Mouse (Mus musculus) olfactory bulb, adult 2 months (tissue): ENCODE measurements around the gene Nf2. TPM values are rescaled to one million over a fixed set of nuclear protein-coding genes. Genes with fewer than 3 reads are reported as not detected.

Experiments used
- H3K27ac ChIP-seq: fragments of 200-500 bp; 2 replicates; pipeline ENCODE4 v1.5.1; 2012; ENCODE audit warnings: low read depth, low read length; ENCODE audit not compliant: insufficient read depth
- H3K4me1 ChIP-seq: fragments of 200-500 bp; 2 replicates; pipeline ENCODE4 v1.6.1; 2012; ENCODE audit warnings: low read length; ENCODE audit not compliant: control insufficient read depth, insufficient read depth
- H3K4me3 ChIP-seq: fragments of 200-500 bp; 2 replicates; pipeline ENCODE4 v1.5.1; 2012; ENCODE audit warnings: mild to moderate bottlenecking, low read depth, low read length, moderate library complexity; ENCODE audit not compliant: insufficient read depth
- CTCF ChIP-seq: fragments of 200-500 bp; IDR thresholded peaks from 2 replicates; pipeline ENCODE4 v1.5.1; 2012; ENCODE audit warnings: low read depth, mild to moderate bottlenecking, low read length, moderate library complexity; ENCODE audit not compliant: insufficient read depth
- POLR2A ChIP-seq: fragments of 200-500 bp; IDR thresholded peaks from 2 replicates; pipeline ENCODE4 v1.6.1; 2012; ENCODE audit warnings: mild to moderate bottlenecking, low read depth, low read length, moderate library complexity; ENCODE audit not compliant: insufficient read depth
- WGBS: fragments of 180-500 bp; shearing (Covaris S2); methylation state at CpG from one replicate; pipeline ENCODE4 v1.1.7; 2018; 5-methylcytosine and 5-hydroxymethylcytosine counted together
- polyA plus RNA-seq: library from polyadenylated mRNA; stranded (reverse); fragments of >200 nt; gene quantifications from 2 replicates; pipeline ENCODE4 v1.2.4, GENCODE M21; 2012; ENCODE audit warnings: low replicate concordance; ENCODE audit not compliant: missing spikeins, insufficient read depth, insufficient read length

The Nf2 gene
- polyA plus RNA-seq, 1 experiment = not detected

GRCm38 (mm10) chr11:4729603-4730002 is 119.7 kb downstream of the Nf2 start:
- H3K4me1 ChIP-seq = no peaks in the 10 kb centered on the region
- no peak overlapping the region for H3K27ac ChIP-seq
- TF ChIP-seq POLR2A (no peak), CTCF (no peak)
- WGBS = 52% methylated on average over 12 of the region's 12 CpGs
- no peak overlapping the region for H3K4me3 ChIP-seq

DNA sequence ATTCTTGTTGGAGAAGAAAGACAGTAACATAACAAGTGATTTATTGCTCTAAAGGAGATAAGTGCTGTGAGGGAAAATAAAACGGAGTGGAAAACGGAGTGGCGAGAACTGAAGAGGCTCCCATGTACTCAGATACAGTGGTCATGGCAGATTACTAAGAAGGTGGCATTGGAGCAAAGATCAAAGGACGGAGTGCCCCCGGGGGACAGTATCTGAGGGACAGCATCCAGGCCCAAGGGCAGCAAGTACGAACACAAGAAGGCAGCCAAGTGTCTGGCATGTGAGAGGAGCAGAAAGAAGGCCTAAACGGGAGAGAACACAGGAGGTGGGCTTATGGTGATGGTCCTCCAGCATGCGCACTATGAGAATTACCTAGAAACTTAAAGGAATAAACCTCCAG is 127.6 kb downstream of the Nf2 start:
- peaks cover 12% of the 10 kb centered on the region for H3K4me1 ChIP-seq
- 91% methylated on average over 8 of the region's 8 CpGs for WGBS
- no peak overlapping the region for H3K27ac ChIP-seq
- H3K4me3 ChIP-seq = no peak overlapping the region
- TF ChIP-seq CTCF (no peak), POLR2A (no peak)

GRCm38 (mm10) chr11:4720900-4721580 is 128.3 kb downstream of the Nf2 start:
- TF ChIP-seq POLR2A (no peak), CTCF (no peak)
- Histone ChIP-seq H3K4me3 (no peak overlapping the region), H3K27ac (no peak overlapping the region), H3K4me1 (peaks cover 12% of the 10 kb centered on the region)
- WGBS = 74% methylated on average over 7 of the region's 7 CpGs

- TF ChIP-seq POLR2A = no peak
- Histone ChIP-seq H3K4me1 (peaks cover 12% of the 10 kb centered on the region), H3K4me3 (no peak overlapping the region), H3K27ac (no peak overlapping the region)
- WGBS = 76% methylated on average over 11 of the region's 11 CpGs
Observed at GRCm38 (mm10) chr11:4720393-4720792, 128.9 kb downstream of the Nf2 start.

GRCm38 (mm10) chr11:4719961-4720360 is 129.4 kb downstream of the Nf2 start:
- Histone ChIP-seq H3K4me1 (peaks cover 12% of the 10 kb centered on the region), H3K27ac (no peak overlapping the region), H3K4me3 (no peak overlapping the region)
- WGBS = 98% methylated on average over 9 of the region's 9 CpGs
- TF ChIP-seq POLR2A (no peak), CTCF (no peak)

DNA sequence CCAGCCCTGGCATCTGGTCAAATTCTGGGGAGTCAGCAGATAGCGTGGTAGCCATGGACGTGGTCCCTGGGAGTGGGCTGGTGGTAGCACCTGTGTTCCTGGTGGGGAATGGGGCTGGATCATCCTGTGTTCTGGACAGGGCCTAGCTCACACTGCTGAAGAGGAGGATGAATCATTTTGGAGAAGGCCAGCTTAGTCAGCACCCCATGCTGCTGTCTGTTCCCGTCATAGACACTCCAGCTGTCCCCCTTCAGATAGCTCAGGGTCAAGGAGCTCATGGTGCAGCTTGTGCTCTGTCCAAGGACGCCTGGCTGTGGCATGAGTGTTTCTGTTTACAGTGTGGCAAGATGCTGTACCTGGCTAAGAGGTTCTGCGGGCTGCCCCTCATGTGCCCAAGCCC is 130.8 kb downstream of the Nf2 start:
- TF ChIP-seq CTCF (no peak), POLR2A (no peak)
- WGBS = 85% methylated on average over 5 of the region's 5 CpGs
- no peak overlapping the region for H3K4me3 ChIP-seq
- H3K27ac ChIP-seq = no peak overlapping the region
- peaks cover 12% of the 10 kb centered on the region for H3K4me1 ChIP-seq

DNA sequence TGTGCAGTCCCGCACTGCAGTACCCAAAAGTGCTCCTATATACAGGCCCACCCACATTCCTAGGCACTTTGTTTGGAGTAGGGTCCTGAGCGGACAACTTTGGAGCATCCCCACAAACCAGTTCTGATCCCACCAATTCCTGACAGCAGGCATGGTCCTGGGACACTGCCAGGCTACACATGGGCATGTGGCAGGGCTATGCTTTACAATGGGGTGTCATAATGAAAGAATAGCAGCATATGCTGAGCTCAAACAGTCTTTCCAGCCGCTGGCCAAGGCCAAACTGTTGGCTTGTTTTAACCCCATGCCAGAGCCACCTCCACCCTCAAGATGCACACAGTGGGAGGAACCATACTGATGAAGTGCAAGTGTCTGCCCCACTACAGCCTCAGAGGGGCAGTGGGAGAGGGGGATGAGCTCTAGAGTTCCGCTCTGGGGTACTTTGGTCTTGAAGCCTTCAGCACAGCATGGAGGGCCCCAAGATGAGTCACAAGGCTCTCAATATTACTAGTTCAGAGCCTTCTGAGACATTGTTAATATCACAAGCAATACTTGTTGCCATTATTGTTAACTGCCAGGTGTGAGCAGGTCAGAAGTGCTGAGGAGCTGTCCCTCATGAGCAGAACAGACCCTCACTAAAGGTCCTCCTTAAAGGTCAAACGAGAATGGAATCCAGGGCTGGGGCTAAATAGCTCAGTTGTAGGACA is 132.7 kb downstream of the Nf2 start:
- WGBS = 89% methylated on average over 5 of the region's 5 CpGs
- Histone ChIP-seq H3K27ac (no peak overlapping the region), H3K4me1 (peaks cover 12% of the 10 kb centered on the region), H3K4me3 (no peak overlapping the region)
- TF ChIP-seq CTCF (no peak), POLR2A (no peak)

Other genes starting within 250 kb of the Nf2 start
- not detected in 2 replicates for gene Gm11032, start 229.5 kb downstream of the Nf2 start, polyA plus RNA-seq
- gene Ascc2, start 211.8 kb downstream of the Nf2 start, polyA plus RNA-seq = not detected in 2 replicates
- 1,259 TPM in 1 of 2 replicates, not detected in the other for gene Uqcr10, start 145.2 kb downstream of the Nf2 start, polyA plus RNA-seq
- not detected in 2 replicates for gene Zmat5, start 144.9 kb downstream of the Nf2 start, polyA plus RNA-seq
- not detected in 2 replicates for gene Cabp7, start 102.8 kb downstream of the Nf2 start, polyA plus RNA-seq
- gene Nipsnap1, start 24.4 kb upstream of the Nf2 start, polyA plus RNA-seq = not detected in 2 replicates
- not detected in 2 replicates for gene Thoc5, start 45.8 kb upstream of the Nf2 start, polyA plus RNA-seq
- gene Nefh, start 98.5 kb upstream of the Nf2 start, polyA plus RNA-seq = not detected in 2 replicates
- 603 TPM in 1 of 2 replicates, not detected in the other for gene Ap1b1, start 137.3 kb upstream of the Nf2 start, polyA plus RNA-seq
- not detected in 2 replicates for gene Rasl10a, start 208.6 kb upstream of the Nf2 start, polyA plus RNA-seq
- gene Gas2l1, start 215.8 kb upstream of the Nf2 start, polyA plus RNA-seq = not detected in 2 replicates
- gene Rhbdd3, start 249.4 kb upstream of the Nf2 start, polyA plus RNA-seq = not detected in 2 replicates
- gene Ewsr1, start 249.7 kb upstream of the Nf2 start, polyA plus RNA-seq = 1,053 and 1,293 TPM in 2 replicates